Mouse (Mus musculus): Measurements from ENCODE around the gene Btbd1. TPM values are rescaled to one million over a fixed set of nuclear protein-coding genes. Genes with fewer than 3 reads are reported as not detected.

The Btbd1 gene
- polyA plus RNA-seq, 1 experiment from 2014 or later, result 58.9 TPM

DNA sequence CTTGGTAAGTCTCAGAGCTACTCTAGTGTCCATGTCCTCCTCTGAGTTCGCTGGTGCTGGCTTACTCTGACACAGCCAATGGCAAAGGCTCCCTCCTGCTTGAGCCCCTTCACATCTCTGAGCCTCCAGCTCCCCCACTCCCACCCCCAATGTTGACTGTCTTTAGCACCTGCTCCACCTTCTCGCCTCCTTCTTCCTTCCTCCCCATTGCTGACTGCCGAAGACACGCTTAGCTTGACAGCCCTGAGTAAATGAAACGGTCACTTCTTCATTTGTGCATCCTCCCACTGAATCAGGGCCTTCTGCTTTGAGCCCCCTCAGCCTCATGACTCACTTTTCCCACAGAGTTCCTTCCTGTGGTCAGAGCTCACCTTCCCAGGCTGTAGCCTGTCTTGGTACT, 31.8 kb upstream of the Btbd1 start:
- 81% methylated on average over 5 of the region's 5 CpGs for WGBS

DNA sequence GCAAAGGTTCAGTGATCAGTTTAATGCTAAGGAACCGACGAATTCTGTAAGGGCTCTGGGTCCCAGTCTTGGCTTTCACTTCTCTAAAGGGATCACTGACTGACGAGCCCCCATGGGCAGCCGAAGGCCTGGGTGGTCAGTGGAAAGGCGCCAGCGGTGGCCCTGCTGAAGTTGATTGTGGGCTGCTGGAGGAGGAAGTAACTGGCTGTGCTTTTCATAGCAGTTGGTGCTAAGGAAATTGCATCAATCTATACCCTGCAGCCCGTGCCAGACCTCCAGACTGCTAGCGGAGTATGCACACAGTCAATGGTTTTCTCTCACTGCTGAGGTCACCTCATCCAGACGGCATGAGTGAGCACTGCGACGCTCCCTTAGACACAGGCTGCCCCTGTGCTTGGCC, 30.8 kb upstream of the Btbd1 start:
- Histone ChIP-seq H3K4me3 (peak overlapping the region; percentile 80), H3K27me3 (replicated peaks; ENCODE audit: low read depth, poor library complexity, severe bottlenecking) (peaks cover 70% of the 10 kb centered on the region), H3K9me3 (no peaks in the 10 kb centered on the region), H3K36me3 (replicated peaks) (no peaks in the 10 kb centered on the region), H3K27ac (replicated peaks) (no peak overlapping the region), H3K4me1 (peaks cover 43% of the 10 kb centered on the region)
- WGBS, result 52% methylated on average over 11 of the region's 11 CpGs
- no peak for DNase-seq (ENCODE audit: low spot score)

More for the DNA sequence above, 31.8 kb upstream of the Btbd1 start:
- DNase-seq (ENCODE audit: low spot score), result no peak
- Histone ChIP-seq H3K4me3 (no peak overlapping the region), H3K4me1 (peaks cover 43% of the 10 kb centered on the region), H3K27me3 (replicated peaks; ENCODE audit: low read depth, poor library complexity, severe bottlenecking) (peaks cover 67% of the 10 kb centered on the region), H3K36me3 (replicated peaks) (no peaks in the 10 kb centered on the region), H3K27ac (replicated peaks) (no peak overlapping the region), H3K9me3 (no peaks in the 10 kb centered on the region)

DNA sequence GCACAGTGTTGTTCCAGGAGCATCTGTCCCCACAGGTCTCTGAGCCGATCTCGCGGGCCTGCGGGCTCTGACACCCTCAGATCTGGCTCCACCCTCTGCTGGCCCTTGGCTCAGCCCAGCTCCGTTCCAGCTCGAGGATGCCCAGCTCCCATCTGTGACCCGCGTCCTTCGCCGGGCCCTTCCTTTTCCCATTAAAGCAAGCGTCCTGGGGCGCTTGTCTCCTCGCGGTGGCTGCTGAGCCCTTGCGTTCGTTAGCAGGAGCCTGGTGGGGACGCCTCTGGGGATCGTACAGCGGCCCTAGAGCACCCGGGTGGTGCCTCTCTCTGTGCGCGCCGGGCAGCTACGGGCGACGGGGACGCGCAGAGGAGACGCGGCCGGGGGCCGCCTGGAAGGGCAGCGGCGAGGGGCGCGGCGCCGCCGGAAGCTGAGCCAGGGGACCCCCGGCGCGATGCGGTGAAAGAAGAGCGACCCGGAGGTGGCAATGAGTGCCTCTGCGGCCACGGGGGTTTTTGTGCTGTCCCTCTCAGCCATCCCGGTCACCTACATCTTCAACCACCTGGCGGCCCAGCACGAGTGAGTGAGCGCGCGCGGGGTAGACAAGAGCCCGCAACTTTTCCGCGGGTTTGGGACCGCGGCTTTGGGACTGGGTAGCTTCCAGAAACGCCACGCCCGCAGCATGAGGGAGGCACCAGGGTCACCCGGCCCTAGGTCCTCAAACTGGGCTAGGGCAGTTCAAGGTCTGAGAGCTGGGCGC, 29.9 kb upstream of the Btbd1 start, which contains the start of gene Tm6sf1:
Gene Tm6sf1 (plus strand): TSS at position 34 of the 754 bp plus-strand sequence.
- peak; percentile 69 for DNase-seq (ENCODE audit: low spot score)
- WGBS, result under 1% methylated on average over 64 of the region's 64 CpGs
- H3K27ac ChIP-seq (replicated peaks), result peak within 1 kb of the TSS; percentile 80
- H3K9me3 ChIP-seq, result no peaks in the 10 kb centered on the region
- H3K4me1 ChIP-seq, result peaks cover 43% of the 10 kb centered on the region
- peak within 1 kb of the TSS; percentile 80 for H3K4me3 ChIP-seq
- H3K36me3 ChIP-seq (replicated peaks), result no peaks in the 10 kb centered on the region
- peaks cover 70% of the 10 kb centered on the region for H3K27me3 ChIP-seq (replicated peaks; ENCODE audit: low read depth, poor library complexity, severe bottlenecking)

DNA sequence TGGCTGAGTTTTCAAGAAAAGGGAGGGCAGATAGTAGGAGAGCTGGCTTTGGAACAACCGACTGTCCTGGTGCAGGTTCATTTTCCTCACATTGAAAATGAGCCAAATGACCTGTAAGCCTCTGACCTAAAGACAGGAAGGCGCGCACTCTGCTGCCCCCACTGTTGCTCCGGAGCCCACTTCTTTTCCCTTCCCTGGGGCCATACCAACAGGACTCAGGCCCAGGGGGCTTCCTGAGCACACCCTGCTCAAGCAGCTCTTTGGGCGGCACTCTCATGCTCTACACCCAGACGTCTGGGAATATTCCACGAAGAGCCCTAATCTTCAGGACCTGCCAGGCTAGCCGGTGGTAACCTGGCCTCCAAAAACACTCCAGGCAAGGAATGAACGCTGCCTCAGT, 29.0 kb upstream of the Btbd1 start:
- no peak for DNase-seq (ENCODE audit: low spot score)
- Histone ChIP-seq H3K9me3 (no peaks in the 10 kb centered on the region), H3K27ac (replicated peaks) (0 out of 2 replicates have a peak overlapping the region, but pooled peaks have one; percentile 80), H3K4me3 (peak overlapping the region; percentile 80), H3K27me3 (replicated peaks; ENCODE audit: low read depth, poor library complexity, severe bottlenecking) (peaks cover 70% of the 10 kb centered on the region), H3K36me3 (replicated peaks) (no peaks in the 10 kb centered on the region), H3K4me1 (peaks cover 41% of the 10 kb centered on the region)
- WGBS, result 4% methylated on average over 9 of the region's 9 CpGs

DNA sequence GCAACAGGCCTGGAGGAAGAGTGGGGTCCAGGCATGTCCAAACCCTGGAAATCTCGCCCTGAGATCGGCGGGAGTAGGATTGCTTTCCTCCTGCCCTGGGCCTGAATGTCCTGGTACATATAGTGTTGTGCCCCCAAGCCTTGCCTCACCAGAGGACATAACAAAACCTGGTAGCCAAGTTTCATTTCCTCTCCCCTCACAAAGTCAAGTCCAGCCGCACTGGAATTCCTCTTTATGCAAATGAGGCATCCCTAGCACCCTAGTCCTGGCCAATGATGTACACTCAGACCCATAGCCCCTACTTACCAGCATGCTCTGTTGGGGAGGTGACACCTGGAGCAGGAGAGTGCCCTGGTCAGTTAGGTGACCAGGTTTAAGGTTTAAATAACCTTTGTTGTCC, 27.0 kb upstream of the Btbd1 start:
- 70% methylated on average over 4 of the region's 4 CpGs for WGBS
- Histone ChIP-seq H3K27ac (replicated peaks) (no peak overlapping the region), H3K27me3 (replicated peaks; ENCODE audit: low read depth, poor library complexity, severe bottlenecking) (peaks cover 54% of the 10 kb centered on the region), H3K9me3 (no peaks in the 10 kb centered on the region), H3K36me3 (replicated peaks) (no peaks in the 10 kb centered on the region), H3K4me3 (no peak overlapping the region), H3K4me1 (peaks cover 29% of the 10 kb centered on the region)
- DNase-seq (ENCODE audit: low spot score), result no peak

DNA sequence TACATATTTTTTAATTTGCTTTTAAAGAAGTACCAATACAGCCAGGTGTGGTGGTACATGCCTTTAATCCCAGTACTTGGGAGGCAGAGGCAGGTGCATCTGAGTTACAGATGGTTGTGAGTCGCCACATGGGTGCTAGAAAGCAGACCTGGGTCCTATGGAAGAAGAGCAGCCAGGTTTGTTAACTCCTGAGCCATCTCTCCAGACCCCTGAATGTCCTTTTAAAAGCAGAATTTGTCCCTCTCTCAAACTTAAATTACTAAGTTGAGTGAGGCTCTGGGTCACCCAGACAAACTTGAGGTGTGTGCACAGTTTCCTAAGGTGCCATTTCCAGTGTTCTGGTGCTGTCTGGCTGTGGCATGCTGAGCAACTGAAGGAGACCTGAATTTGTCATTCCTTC, 26.5 kb upstream of the Btbd1 start, which contains the start of gene Gm10160:
Gene Gm10160 (minus strand): TSS at position 101 of the 400 bp plus-strand sequence.
- DNase-seq (ENCODE audit: low spot score), result no peak
- H3K4me1 ChIP-seq, result peaks cover 29% of the 10 kb centered on the region
- no peak within 1 kb of the TSS for H3K4me3 ChIP-seq
- WGBS, result 75% methylated on average over 1 of the region's 1 CpGs
- H3K27ac ChIP-seq (replicated peaks), result no peak within 1 kb of the TSS
- peaks cover 49% of the 10 kb centered on the region for H3K27me3 ChIP-seq (replicated peaks; ENCODE audit: low read depth, poor library complexity, severe bottlenecking)
- no peaks in the 10 kb centered on the region for H3K36me3 ChIP-seq (replicated peaks)
- no peaks in the 10 kb centered on the region for H3K9me3 ChIP-seq

DNA sequence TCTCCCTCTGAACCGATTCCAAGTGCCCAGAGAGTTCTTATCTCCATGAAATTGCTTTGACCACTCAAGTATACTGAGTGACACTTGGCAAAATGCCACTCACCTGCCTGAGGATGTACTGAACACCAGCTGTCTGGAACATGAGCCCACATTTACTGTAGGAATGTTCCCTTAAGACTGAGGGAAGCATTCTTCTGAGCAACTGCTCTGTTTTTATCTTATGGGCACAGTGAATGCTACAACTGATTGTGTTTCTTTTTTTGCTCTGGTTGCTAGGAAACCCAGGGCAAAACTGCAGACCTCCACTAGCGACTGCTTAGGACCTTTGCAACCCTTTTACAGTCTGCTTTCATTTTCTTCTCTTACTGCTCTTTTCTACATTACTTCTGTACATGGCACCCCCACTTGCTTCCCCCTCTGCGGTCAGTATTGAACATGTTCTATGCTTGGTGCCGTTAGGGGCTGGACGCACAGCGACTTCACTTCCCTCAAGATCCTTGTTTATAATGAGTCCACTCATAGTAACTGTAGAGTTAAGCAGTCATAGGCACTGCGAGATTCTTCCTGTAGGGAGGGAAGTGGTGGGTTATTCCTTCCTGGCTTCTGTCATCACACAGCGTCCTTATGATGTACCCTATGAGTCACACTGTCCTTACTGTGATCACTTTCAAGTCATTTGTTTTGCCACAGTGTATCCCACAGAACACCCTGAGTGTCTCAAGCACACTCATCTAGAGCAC, 25.5 kb upstream of the Btbd1 start:
- Histone ChIP-seq H3K9me3 (no peaks in the 10 kb centered on the region), H3K4me3 (no peak overlapping the region), H3K27me3 (replicated peaks; ENCODE audit: low read depth, poor library complexity, severe bottlenecking) (peaks cover 40% of the 10 kb centered on the region), H3K36me3 (replicated peaks) (no peaks in the 10 kb centered on the region), H3K4me1 (peaks cover 20% of the 10 kb centered on the region), H3K27ac (replicated peaks) (no peak overlapping the region)
- DNase-seq (ENCODE audit: low spot score), result no peak
- WGBS, result 82% methylated on average over 8 of the region's 8 CpGs

DNA sequence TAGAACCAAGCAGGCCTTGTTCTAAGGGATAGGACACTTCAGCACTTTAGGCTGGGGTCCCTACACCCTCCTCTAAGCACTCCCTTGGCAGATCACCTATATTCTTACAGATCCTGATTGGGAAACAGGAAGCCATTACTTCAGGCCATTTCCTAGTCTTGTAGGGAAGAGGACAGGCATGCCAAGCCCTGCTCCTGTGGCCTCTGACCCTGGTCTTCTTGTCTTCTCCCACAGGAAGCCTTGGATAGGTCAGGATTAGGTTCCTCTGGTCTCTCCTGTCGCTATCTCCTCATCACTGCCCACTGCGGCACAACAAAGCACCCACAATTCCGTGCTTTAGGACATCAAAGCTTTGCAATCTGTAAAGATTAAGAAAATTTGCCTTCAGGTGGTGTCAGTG, 22.5 kb upstream of the Btbd1 start:
- H3K9me3 ChIP-seq, result no peaks in the 10 kb centered on the region
- no peaks in the 10 kb centered on the region for H3K36me3 ChIP-seq (replicated peaks)
- H3K4me1 ChIP-seq, result peaks cover 17% of the 10 kb centered on the region
- H3K27ac ChIP-seq (replicated peaks), result no peak overlapping the region
- H3K4me3 ChIP-seq, result no peak overlapping the region
- no peak for DNase-seq (ENCODE audit: low spot score)
- peaks cover 9% of the 10 kb centered on the region for H3K27me3 ChIP-seq (replicated peaks; ENCODE audit: low read depth, poor library complexity, severe bottlenecking)
- 72% methylated on average over 3 of the region's 3 CpGs for WGBS

DNA sequence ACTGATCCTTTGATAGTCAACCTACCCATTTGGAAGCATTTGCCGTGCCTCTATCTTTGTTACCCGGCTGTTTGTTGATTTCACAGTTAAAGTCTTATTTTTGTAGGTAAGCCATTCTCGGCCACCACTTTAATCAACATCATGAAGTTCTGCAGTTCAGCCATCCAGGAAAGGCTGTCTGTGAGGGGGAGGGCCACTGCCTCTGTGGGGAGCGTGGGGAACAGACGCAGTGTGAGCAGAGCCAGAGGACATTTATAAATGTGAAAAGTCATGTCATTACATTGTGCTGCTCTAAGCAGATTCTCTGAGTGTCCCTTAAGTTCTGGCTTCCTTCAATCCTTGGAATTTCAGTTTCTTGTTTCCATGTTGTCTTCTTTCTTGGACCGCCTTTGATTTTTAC, 20.9 kb upstream of the Btbd1 start:
- no peak for DNase-seq (ENCODE audit: low spot score)
- Histone ChIP-seq H3K9me3 (no peaks in the 10 kb centered on the region), H3K36me3 (replicated peaks) (no peaks in the 10 kb centered on the region), H3K27me3 (replicated peaks; ENCODE audit: low read depth, poor library complexity, severe bottlenecking) (no peaks in the 10 kb centered on the region), H3K4me1 (peaks cover 26% of the 10 kb centered on the region), H3K27ac (replicated peaks) (no peak overlapping the region), H3K4me3 (no peak overlapping the region)
- WGBS, result 92% methylated on average over 6 of the region's 6 CpGs

DNA sequence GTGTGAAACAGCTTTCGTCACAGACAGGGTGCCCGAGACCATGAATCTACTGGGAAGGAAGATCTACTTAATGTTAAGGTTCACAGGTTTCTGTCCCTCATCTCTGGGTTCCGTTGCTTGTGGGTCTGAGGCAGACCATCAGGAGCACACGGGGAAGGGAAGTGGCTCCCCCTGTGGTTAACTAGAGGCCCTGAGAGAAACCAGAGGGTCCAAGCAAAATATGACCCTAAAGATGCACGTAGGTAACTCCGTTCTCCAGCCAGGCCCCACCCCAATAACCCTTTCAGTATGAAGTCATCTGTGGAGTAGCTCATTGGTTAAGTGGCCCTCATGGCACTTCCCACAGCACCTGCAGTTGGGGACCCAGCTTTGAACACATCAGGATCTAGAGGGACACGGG, 20.4 kb upstream of the Btbd1 start:
- DNase-seq (ENCODE audit: low spot score), result no peak
- no peak overlapping the region for H3K27ac ChIP-seq (replicated peaks)
- H3K4me1 ChIP-seq, result peaks cover 31% of the 10 kb centered on the region
- no peak overlapping the region for H3K4me3 ChIP-seq
- H3K9me3 ChIP-seq, result no peaks in the 10 kb centered on the region
- no peaks in the 10 kb centered on the region for H3K27me3 ChIP-seq (replicated peaks; ENCODE audit: low read depth, poor library complexity, severe bottlenecking)
- WGBS, result 91% methylated on average over 7 of the region's 7 CpGs
- no peaks in the 10 kb centered on the region for H3K36me3 ChIP-seq (replicated peaks)

DNA sequence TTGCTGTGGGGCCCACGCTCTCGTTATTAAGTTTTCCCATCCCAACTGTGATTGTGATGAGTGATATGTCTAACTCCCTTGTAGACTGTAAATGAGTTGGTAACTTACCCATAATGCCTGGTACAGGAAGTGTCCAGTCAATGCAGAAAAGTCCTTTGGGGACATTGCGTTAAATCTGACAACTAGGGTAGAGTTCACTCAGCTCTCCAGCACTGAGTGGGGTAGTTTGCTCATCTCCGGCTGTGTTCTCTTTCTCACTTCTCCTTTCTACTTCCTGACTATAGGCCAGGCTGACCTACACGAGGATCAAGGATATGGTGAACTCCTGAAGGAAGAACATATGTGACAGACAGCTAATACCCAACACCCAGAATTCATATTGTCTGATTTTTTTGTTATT, 20.0 kb upstream of the Btbd1 start:
- DNase-seq (ENCODE audit: low spot score), result no peak
- Histone ChIP-seq H3K9me3 (no peaks in the 10 kb centered on the region), H3K36me3 (replicated peaks) (no peaks in the 10 kb centered on the region), H3K4me3 (no peak overlapping the region), H3K27me3 (replicated peaks; ENCODE audit: low read depth, poor library complexity, severe bottlenecking) (no peaks in the 10 kb centered on the region), H3K4me1 (peaks cover 31% of the 10 kb centered on the region), H3K27ac (replicated peaks) (no peak overlapping the region)
- WGBS, result 90% methylated on average over 5 of the region's 5 CpGs

DNA sequence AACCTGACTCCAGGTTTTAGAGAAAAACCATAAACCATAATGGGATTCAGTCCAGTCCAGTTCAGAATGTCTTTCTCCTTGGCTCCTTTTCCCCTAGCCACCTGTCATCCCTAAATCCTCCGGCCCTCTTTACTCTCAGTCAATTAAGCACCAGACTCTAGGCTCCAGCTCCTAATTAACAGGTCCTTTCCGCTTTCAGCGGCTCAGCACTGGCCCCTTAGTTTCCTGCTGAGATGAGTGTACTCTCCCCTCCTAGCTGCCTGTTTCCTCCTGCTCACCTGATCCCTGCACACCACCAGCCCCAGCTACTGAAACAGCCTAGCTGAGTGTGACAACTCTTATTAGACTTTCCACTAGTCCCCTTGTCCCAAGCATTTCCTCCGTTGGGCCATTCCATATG, 18.5 kb upstream of the Btbd1 start:
- Histone ChIP-seq H3K36me3 (replicated peaks) (no peaks in the 10 kb centered on the region), H3K4me1 (peaks cover 31% of the 10 kb centered on the region), H3K9me3 (no peaks in the 10 kb centered on the region), H3K27me3 (replicated peaks; ENCODE audit: low read depth, poor library complexity, severe bottlenecking) (no peaks in the 10 kb centered on the region), H3K27ac (replicated peaks) (no peak overlapping the region), H3K4me3 (no peak overlapping the region)
- DNase-seq (ENCODE audit: low spot score), result no peak
- WGBS, result 23% methylated on average over 4 of the region's 4 CpGs

DNA sequence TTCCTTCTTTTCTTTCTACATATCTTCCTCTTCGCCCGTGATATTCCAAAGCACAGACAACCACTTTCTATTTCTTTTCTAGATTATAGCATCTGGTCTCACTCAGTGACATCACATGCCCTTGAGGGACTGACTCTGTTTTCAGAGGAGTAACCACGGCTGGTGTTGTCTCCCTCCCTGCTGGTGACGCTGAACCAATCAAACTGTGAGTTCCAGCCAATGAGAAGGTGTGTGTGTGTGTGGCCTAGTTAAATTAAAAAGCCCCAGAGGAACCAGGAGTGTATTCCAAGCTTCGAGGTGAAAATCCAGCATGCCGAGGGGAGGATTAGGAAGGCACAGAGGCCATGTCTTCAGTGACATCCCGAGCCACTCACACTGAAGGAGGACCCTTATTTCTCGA, 17.8 kb upstream of the Btbd1 start:
- H3K27me3 ChIP-seq (replicated peaks; ENCODE audit: low read depth, poor library complexity, severe bottlenecking), result no peaks in the 10 kb centered on the region
- H3K4me3 ChIP-seq, result no peak overlapping the region
- H3K4me1 ChIP-seq, result peaks cover 31% of the 10 kb centered on the region
- no peaks in the 10 kb centered on the region for H3K9me3 ChIP-seq
- 34% methylated on average over 8 of the region's 8 CpGs for WGBS
- no peaks in the 10 kb centered on the region for H3K36me3 ChIP-seq (replicated peaks)
- no peak for DNase-seq (ENCODE audit: low spot score)
- no peak overlapping the region for H3K27ac ChIP-seq (replicated peaks)
